Mouse (Mus musculus) neural tube, embryonic 14.5 days (tissue): ENCODE measurements around the gene Ddx39b. TPM values are rescaled to one million over a fixed set of nuclear protein-coding genes. Genes with fewer than 3 reads are reported as not detected.

Experiments used
- ATAC-seq: fragments of 200-750 bp; cut with Nextera tagmentation; 2 replicates; pipeline ENCODE4 v1.8.0; 2017; ENCODE audit warnings: low read depth, mild to moderate bottlenecking, moderate TSS enrichment, moderate library complexity
- H3K27ac ChIP-seq: fragments of 300-500 bp; sonication (generic); 2 replicates; pipeline ENCODE4 v1.5.1; 2014; ENCODE audit warnings: low read depth, mild to moderate bottlenecking, control low read depth, low read length, moderate library complexity, mixed read lengths
- H3K27me3 ChIP-seq: fragments of 300-500 bp; sonication (generic); 2 replicates; pipeline ENCODE4 v1.6.1; 2014; ENCODE audit warnings: low read length; ENCODE audit not compliant: control insufficient read depth, insufficient read depth
- H3K36me3 ChIP-seq: fragments of 300-500 bp; sonication (generic); 2 replicates; pipeline ENCODE4 v1.6.1; 2014; ENCODE audit warnings: low read length, mixed read lengths; ENCODE audit not compliant: control insufficient read depth, insufficient read depth
- H3K4me1 ChIP-seq: fragments of 300-500 bp; sonication (generic); 2 replicates; pipeline ENCODE4 v1.6.1; 2014; ENCODE audit warnings: low read length; ENCODE audit not compliant: control insufficient read depth, insufficient read depth
- H3K4me2 ChIP-seq: fragments of 300-500 bp; sonication (generic); 2 replicates; pipeline ENCODE4 v1.6.1; 2014; ENCODE audit warnings: mild to moderate bottlenecking, low read depth, low read length, control low read depth
- H3K4me3 ChIP-seq: fragments of 300-500 bp; sonication (generic); 2 replicates; pipeline ENCODE4 v1.5.1; 2014; ENCODE audit warnings: low read depth, low read length, control low read depth, mixed read lengths
- H3K9ac ChIP-seq: fragments of 300-500 bp; sonication (generic); replicated peaks from 2 replicates; pipeline ENCODE4 v1.6.1; 2014; ENCODE audit warnings: low read depth, mild to moderate bottlenecking, control low read depth, low read length, mixed read lengths
- H3K9me3 ChIP-seq: fragments of 300-500 bp; sonication (generic); 2 replicates; pipeline ENCODE4 v1.6.1; 2016; ENCODE audit warnings: low read length; ENCODE audit not compliant: control insufficient read depth
- WGBS: fragments of 180-500 bp; shearing (Covaris S2); extraction: QIAGEN DNeasy Blood & Tissue Kit; methylation state at CpG from one replicate; pipeline ENCODE4 v1.1.7; 2014; 5-methylcytosine and 5-hydroxymethylcytosine counted together
- polyA plus RNA-seq: library from polyadenylated mRNA; unstranded; fragments of >200 nt; fragmentation: Nextera tagmentation; extraction: Ambion mirVana; gene quantifications from 2 replicates; pipeline ENCODE4 v1.2.1, GENCODE M21; 2014

Ddx39b gene
- polyA plus RNA-seq, 1 experiment from 2014 or later: 383 TPM

GRCm38 (mm10) chr17:35254241-35255098 lies 12.9 kb downstream of the Ddx39b start:
- H3K36me3 ChIP-seq: peaks cover 46% of the 10 kb centered on the region
- peak; percentile 22; the same call in 1 of the 2 replicates for ATAC-seq
- no peak overlapping the region for H3K27ac ChIP-seq
- 55% methylated on average over 11 of the region's 11 CpGs for WGBS
- H3K27me3 ChIP-seq: no peaks in the 10 kb centered on the region
- no peak overlapping the region for H3K4me3 ChIP-seq
- no peaks in the 10 kb centered on the region for H3K4me1 ChIP-seq
- no peak overlapping the region for H3K4me2 ChIP-seq
- H3K9me3 ChIP-seq: no peaks in the 10 kb centered on the region
- no peak overlapping the region for H3K9ac ChIP-seq

- Histone ChIP-seq H3K9me3 (no peaks in the 10 kb centered on the region), H3K27me3 (no peaks in the 10 kb centered on the region), H3K36me3 (peaks cover 38% of the 10 kb centered on the region), H3K4me2 (no peak overlapping the region), H3K4me1 (no peaks in the 10 kb centered on the region), H3K4me3 (no peak overlapping the region), H3K27ac (no peak overlapping the region), H3K9ac (no peak overlapping the region)
- no peak for ATAC-seq
- WGBS: 75% methylated on average over 3 of the region's 3 CpGs
Measured at GRCm38 (mm10) chr17:35255301-35255700, 13.8 kb downstream of the Ddx39b start.

- 60% methylated on average over 4 of the region's 4 CpGs for WGBS
- ATAC-seq: no peak
- no peaks in the 10 kb centered on the region for H3K27me3 ChIP-seq
Measured at GRCm38 (mm10) chr17:35255704-35256103, 14.2 kb downstream of the Ddx39b start.

GRCm38 (mm10) chr17:35257378-35257777 lies 15.8 kb downstream of the Ddx39b start:
- no peak for ATAC-seq
- no peak overlapping the region for H3K27ac ChIP-seq
- H3K27me3 ChIP-seq: no peaks in the 10 kb centered on the region
- H3K9ac ChIP-seq: no peak overlapping the region
- peaks cover 19% of the 10 kb centered on the region for H3K36me3 ChIP-seq
- H3K4me1 ChIP-seq: no peaks in the 10 kb centered on the region
- no peak overlapping the region for H3K4me3 ChIP-seq
- no peak overlapping the region for H3K4me2 ChIP-seq
- H3K9me3 ChIP-seq: no peaks in the 10 kb centered on the region
- WGBS: 86% methylated on average over 1 of the region's 1 CpGs

More at GRCm38 (mm10) chr17:35255704-35256103, 14.2 kb downstream of the Ddx39b start:
- H3K27ac ChIP-seq: no peak overlapping the region
- H3K4me2 ChIP-seq: no peak overlapping the region
- H3K9me3 ChIP-seq: no peaks in the 10 kb centered on the region
- no peak overlapping the region for H3K4me3 ChIP-seq
- peaks cover 34% of the 10 kb centered on the region for H3K36me3 ChIP-seq
- no peak overlapping the region for H3K9ac ChIP-seq
- H3K4me1 ChIP-seq: no peaks in the 10 kb centered on the region

GRCm38 (mm10) chr17:35257824-35258491 lies 16.4 kb downstream of the Ddx39b start:
- H3K36me3 ChIP-seq: peaks cover 13% of the 10 kb centered on the region
- H3K4me1 ChIP-seq: no peaks in the 10 kb centered on the region
- no peaks in the 10 kb centered on the region for H3K9me3 ChIP-seq
- H3K4me3 ChIP-seq: no peak overlapping the region
- no peak for ATAC-seq
- H3K9ac ChIP-seq: no peak overlapping the region
- H3K4me2 ChIP-seq: peak overlapping the region; percentile 39; the same call in 1 of the 2 replicates
- no peaks in the 10 kb centered on the region for H3K27me3 ChIP-seq
- H3K27ac ChIP-seq: no peak overlapping the region
- WGBS: 8% methylated on average over 17 of the region's 17 CpGs

GRCm38 (mm10) chr17:35258492-35259478 lies 17.2 kb downstream of the Ddx39b start:
- Histone ChIP-seq H3K27me3 (no peaks in the 10 kb centered on the region), H3K27ac (no peak overlapping the region), H3K9me3 (no peaks in the 10 kb centered on the region), H3K4me3 (no peak overlapping the region), H3K9ac (no peak overlapping the region), H3K4me1 (no peaks in the 10 kb centered on the region), H3K36me3 (peaks cover 5% of the 10 kb centered on the region), H3K4me2 (no peak overlapping the region)
- ATAC-seq: no peak
- 64% methylated on average over 13 of the region's 14 CpGs for WGBS

GRCm38 (mm10) chr17:35259621-35260020 lies 18.1 kb downstream of the Ddx39b start:
- no peak for ATAC-seq
- H3K9ac ChIP-seq: no peak overlapping the region
- H3K27ac ChIP-seq: no peak overlapping the region

GRCm38 (mm10) chr17:35261651-35262050 lies 20.1 kb downstream of the Ddx39b start:
- no peak for ATAC-seq
- Histone ChIP-seq H3K36me3 (no peaks in the 10 kb centered on the region), H3K4me2 (no peak overlapping the region), H3K4me3 (no peak overlapping the region), H3K4me1 (no peaks in the 10 kb centered on the region), H3K9ac (no peak overlapping the region), H3K27me3 (no peaks in the 10 kb centered on the region), H3K9me3 (no peaks in the 10 kb centered on the region), H3K27ac (no peak overlapping the region)
- WGBS: 80% methylated on average over 13 of the region's 13 CpGs

More at GRCm38 (mm10) chr17:35259621-35260020, 18.1 kb downstream of the Ddx39b start:
- H3K27me3 ChIP-seq: no peaks in the 10 kb centered on the region
- H3K9me3 ChIP-seq: no peaks in the 10 kb centered on the region
- H3K4me3 ChIP-seq: no peak overlapping the region
- no peaks in the 10 kb centered on the region for H3K36me3 ChIP-seq
- H3K4me1 ChIP-seq: no peaks in the 10 kb centered on the region
- no peak overlapping the region for H3K4me2 ChIP-seq
- 77% methylated on average over 4 of the region's 4 CpGs for WGBS
